Mouse (Mus musculus) left cerebral cortex, postnatal 14 days (tissue): ENCODE data around the gene Trim44. TPM values are rescaled to one million over a fixed set of nuclear protein-coding genes. Genes with fewer than 3 reads are reported as not detected.
A peak's percentile ranks its signal among the peaks of the same experiment; 100 is the strongest.

Experiments used
- DNase-seq, 2 experiments: peaks; one replicate each; pipeline ENCODE4 v3.0.0; 2021 to 2022; ENCODE audit warnings: low spot score in 2 of 2, mixed read lengths in 1 of 2
- intact Hi-C: fragments of 180-260 bp; cut with DNase I; formaldehyde crosslinking; loops from one replicate; pipeline ENCODE4 v1.15.1; 2025
- long read RNA-seq, 2 experiments: library from polyadenylated mRNA; stranded (forward); transcript quantifications; one replicate each; pipeline ENCODE4 v2.0.0; 2021
- total RNA-seq, 2 experiments: library from RNA; stranded (reverse); gene quantifications; 2 replicates each; pipeline ENCODE4 v1.2.3; 2021

The Trim44 gene
- 100 to 1,000 TPM; 172 to 173 TPM for total RNA-seq
- long read RNA-seq, experiment 1, full-length matches to known transcripts = 4 of 155 reads
- long read RNA-seq, experiment 1, partial matches to known transcripts = 1 of 155 reads
- long read RNA-seq, experiment 1, other reads (novel, unspliced or antisense) = 150 of 155 reads
- long read RNA-seq, experiment 2, full-length matches to known transcripts = 2 of 162 reads
- long read RNA-seq, experiment 2, partial matches to known transcripts = 1 of 162 reads
- long read RNA-seq, experiment 2, other reads (novel, unspliced or antisense) = 159 of 162 reads

- DNase-seq = peak in 1 of 2 experiments; percentile 9
- intact Hi-C loops = loop anchor here (10.0 kb wide), 1 partner anchor 93 kb away; no protein-coding TSS in a partner anchor
Observed at GRCm38 (mm10) chr2:102407363-102408184, at the start of gene Trim44. Gene Trim44 (minus strand): TSS chr2:102407828.

GRCm38 (mm10) chr2:102455126-102455525 lies 47.5 kb upstream of the Trim44 start:
- no peak for DNase-seq
- intact Hi-C loops = loop anchor here (10.0 kb wide), 1 partner anchor 740 kb away; no protein-coding TSS in a partner anchor

GRCm38 (mm10) chr2:102453447-102453846 lies 45.8 kb upstream of the Trim44 start:
- peak in 1 of 2 experiments; percentile 59 for DNase-seq
- intact Hi-C loops = loop anchor here (2.0 to 10.0 kb wide), 6 partner anchors 151 to 739 kb away; no protein-coding TSS in a partner anchor

GRCm38 (mm10) chr2:102451671-102452549 lies 44.3 kb upstream of the Trim44 start, which contains the start of gene Fjx1:
Gene Fjx1 (minus strand): TSS chr2:102452499.
- intact Hi-C loops = loop anchor here (2.0 to 10.0 kb wide), 6 partner anchors 150 to 737 kb away; no protein-coding TSS in a partner anchor
- DNase-seq = peak; percentile 40 to 71

- intact Hi-C loops = loop anchor here (5.0 to 10.0 kb wide), 4 partner anchors 149 to 736 kb away; no protein-coding TSS in a partner anchor
- DNase-seq = peak; percentile 27 to 41
Observed at GRCm38 (mm10) chr2:102450761-102451670, 43.4 kb upstream of the Trim44 start.

- intact Hi-C loops = loop anchor here (5.0 to 10.0 kb wide), 4 partner anchors 148 to 736 kb away; no protein-coding TSS in a partner anchor
- peak; percentile 33 to 64 for DNase-seq
Observed at GRCm38 (mm10) chr2:102450248-102450760, 42.7 kb upstream of the Trim44 start.

- peak in 1 of 2 experiments; percentile 15 for DNase-seq
- intact Hi-C loops = loop anchor here (5.0 to 10.0 kb wide), 5 partner anchors 47 to 735 kb away; no protein-coding TSS in a partner anchor
Observed at GRCm38 (mm10) chr2:102449630-102450247, 42.1 kb upstream of the Trim44 start.

- DNase-seq = no peak
- intact Hi-C loops = loop anchor here (5.0 kb wide), 1 partner anchor 47 kb away; no protein-coding TSS in a partner anchor
Observed at GRCm38 (mm10) chr2:102449056-102449455, 41.4 kb upstream of the Trim44 start.

GRCm38 (mm10) chr2:102447831-102448230 lies 40.2 kb upstream of the Trim44 start:
- intact Hi-C loops = loop anchor here (5.0 kb wide), 1 partner anchor 46 kb away; no protein-coding TSS in a partner anchor
- no peak for DNase-seq

- intact Hi-C loops = loop anchor here (5.0 kb wide), 1 partner anchor 45 kb away; no protein-coding TSS in a partner anchor
- DNase-seq = no peak
Observed at GRCm38 (mm10) chr2:102446851-102447250, 39.2 kb upstream of the Trim44 start.

- DNase-seq = no peak
- intact Hi-C loops = loop anchor here (5.0 kb wide), 1 partner anchor 535 kb away; no protein-coding TSS in a partner anchor
Observed at GRCm38 (mm10) chr2:102437357-102438030, 29.9 kb upstream of the Trim44 start.

- intact Hi-C loops = no loop called here
- no peak for DNase-seq
Observed at GRCm38 (mm10) chr2:102433879-102434278, 26.3 kb upstream of the Trim44 start.

- intact Hi-C loops = no loop called here
- no peak for DNase-seq
Observed at GRCm38 (mm10) chr2:102431084-102431483, 23.5 kb upstream of the Trim44 start.

GRCm38 (mm10) chr2:102427974-102428373 lies 20.3 kb upstream of the Trim44 start:
- intact Hi-C loops = no loop called here
- DNase-seq = no peak

GRCm38 (mm10) chr2:102426434-102426833 lies 18.8 kb upstream of the Trim44 start:
- no peak for DNase-seq
- intact Hi-C loops = no loop called here

GRCm38 (mm10) chr2:102416149-102416743 lies 8.6 kb upstream of the Trim44 start:
- intact Hi-C loops = no loop called here
- DNase-seq = no peak
